Mouse (Mus musculus) kidney, embryonic 16.5 days (tissue): ENCODE results near the gene Mmel1. TPM values are rescaled to one million over a fixed set of nuclear protein-coding genes. Genes with fewer than 3 reads are reported as not detected.

ENCODE experiments used
- ATAC-seq: fragments of 200-750 bp; cut with Nextera tagmentation; 2 replicates; pipeline ENCODE4 v1.8.0; 2017; ENCODE audit warnings: moderate TSS enrichment; ENCODE audit not compliant: low FRiP score, low TSS enrichment
- H3K27ac ChIP-seq: fragments of 300-500 bp; sonication (generic); 2 replicates; pipeline ENCODE4 v1.5.1; 2014; ENCODE audit warnings: low read length
- H3K27me3 ChIP-seq: fragments of 300-500 bp; sonication (generic); 2 replicates; pipeline ENCODE4 v1.6.1; 2014; ENCODE audit warnings: low read length, control low read depth, mixed read lengths; ENCODE audit not compliant: insufficient read depth
- H3K36me3 ChIP-seq: fragments of 300-500 bp; sonication (generic); 2 replicates; pipeline ENCODE4 v1.6.1; 2014; ENCODE audit warnings: low read length, control low read depth, mixed read lengths; ENCODE audit not compliant: insufficient read depth
- H3K4me1 ChIP-seq: fragments of 300-500 bp; sonication (generic); 2 replicates; pipeline ENCODE4 v1.6.1; 2014; ENCODE audit warnings: low read length, control low read depth, mixed read lengths; ENCODE audit not compliant: insufficient read depth
- H3K4me2 ChIP-seq: fragments of 300-500 bp; sonication (generic); replicated peaks from 2 replicates; pipeline ENCODE4 v1.6.1; 2014; ENCODE audit warnings: low read depth, low read length
- H3K4me3 ChIP-seq: fragments of 300-500 bp; sonication (generic); 2 replicates; pipeline ENCODE4 v1.5.1; 2014; ENCODE audit warnings: mild to moderate bottlenecking, low read length
- H3K9ac ChIP-seq: fragments of 300-500 bp; sonication (generic); replicated peaks from 2 replicates; pipeline ENCODE4 v1.6.1; 2014; ENCODE audit warnings: low read length
- H3K9me3 ChIP-seq: fragments of 300-500 bp; sonication (generic); 2 replicates; pipeline ENCODE4 v1.6.1; 2016; ENCODE audit warnings: low read length, control low read depth
- WGBS: fragments of 180-500 bp; shearing (Covaris S2); extraction: QIAGEN DNeasy Blood & Tissue Kit; methylation state at CpG from one replicate; pipeline ENCODE4 v1.1.7; 2014; 5-methylcytosine and 5-hydroxymethylcytosine counted together
- polyA plus RNA-seq: library from polyadenylated mRNA; unstranded; fragments of >200 nt; fragmentation: Nextera tagmentation; extraction: Ambion mirVana; gene quantifications from 2 replicates; pipeline ENCODE4 v1.2.1, GENCODE M21; 2015

The Mmel1 gene
- polyA plus RNA-seq, 1 experiment from 2014 or later, result not detected

DNA sequence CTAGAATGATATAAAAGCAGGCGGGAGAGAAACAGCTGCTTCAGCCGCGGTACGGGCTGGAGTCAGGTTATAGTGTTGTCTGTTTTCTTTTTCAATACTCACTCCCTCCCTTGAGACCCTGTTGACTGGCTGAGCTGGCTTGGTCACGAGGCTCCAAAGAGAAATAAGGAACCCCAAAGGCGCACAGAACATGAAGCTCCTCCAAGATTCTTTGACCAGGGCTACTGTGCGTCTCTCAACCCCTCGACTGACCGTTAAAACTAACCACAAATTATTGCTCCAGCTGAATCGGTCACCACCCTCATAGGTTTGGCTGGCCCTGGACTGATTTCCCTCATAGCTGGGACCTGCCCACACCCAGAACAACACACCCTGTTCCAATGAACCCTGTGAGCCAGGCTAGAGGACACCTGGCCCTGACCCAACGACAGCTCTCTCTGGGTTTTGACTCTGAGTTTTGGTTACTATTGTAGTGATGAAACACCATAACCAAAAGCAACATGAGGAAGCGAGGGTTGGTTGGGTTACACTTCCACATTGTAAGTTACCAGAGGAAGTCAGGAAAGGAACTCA lies 59.8 kb downstream of the Mmel1 start:
- H3K9ac ChIP-seq, result no peak overlapping the region
- WGBS, result 61% methylated on average over 12 of the region's 12 CpGs
- no peak; the same call in 1 of the 2 replicates for ATAC-seq
- H3K27ac ChIP-seq, result no peak overlapping the region
- H3K27me3 ChIP-seq, result no peaks in the 10 kb centered on the region
- no peak overlapping the region for H3K4me3 ChIP-seq
- no peaks in the 10 kb centered on the region for H3K36me3 ChIP-seq
- no peaks in the 10 kb centered on the region for H3K9me3 ChIP-seq
- H3K4me2 ChIP-seq, result no peak overlapping the region
- peaks cover 4% of the 10 kb centered on the region; the same call in 1 of the 2 replicates for H3K4me1 ChIP-seq

DNA sequence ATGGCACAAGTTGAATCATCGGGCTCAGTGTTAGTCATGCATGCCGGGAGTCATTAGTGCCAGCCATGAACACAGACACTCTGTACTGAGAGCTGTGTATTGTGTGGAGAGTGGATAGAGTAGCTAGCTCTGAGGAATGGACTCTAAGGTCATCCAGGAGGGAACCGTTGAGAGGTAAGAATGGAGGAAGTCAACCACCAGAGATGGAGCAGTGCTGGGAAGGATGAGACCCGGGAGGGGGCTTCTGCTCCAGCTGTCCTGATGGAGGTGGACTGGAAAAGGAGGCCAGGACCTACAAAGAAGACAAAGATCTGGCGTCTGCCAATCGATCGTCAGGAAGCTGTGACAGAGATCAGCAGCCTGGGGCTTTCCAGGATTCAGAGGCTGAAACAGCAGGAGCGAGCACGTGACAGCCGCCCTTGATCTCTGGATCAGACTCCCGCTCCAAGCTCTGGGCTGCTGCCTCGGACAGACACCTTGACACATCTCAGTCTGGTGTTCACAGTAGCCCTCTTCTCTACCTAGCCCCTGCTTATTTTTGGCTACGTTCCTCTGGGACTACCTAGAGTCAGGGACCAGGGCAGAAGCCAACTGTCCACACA lies 64.0 kb downstream of the Mmel1 start:
- ATAC-seq, result no peak
- H3K27ac ChIP-seq, result no peak overlapping the region
- no peak overlapping the region for H3K4me3 ChIP-seq
- H3K9me3 ChIP-seq, result no peaks in the 10 kb centered on the region
- 0 out of 2 replicates have a peak, but pooled peaks cover under 1% of the 10 kb centered on the region for H3K4me1 ChIP-seq
- no peak overlapping the region for H3K4me2 ChIP-seq
- no peak overlapping the region for H3K9ac ChIP-seq
- no peaks in the 10 kb centered on the region for H3K36me3 ChIP-seq
- no peaks in the 10 kb centered on the region for H3K27me3 ChIP-seq
- WGBS, result 50% methylated on average over 13 of the region's 13 CpGs

DNA sequence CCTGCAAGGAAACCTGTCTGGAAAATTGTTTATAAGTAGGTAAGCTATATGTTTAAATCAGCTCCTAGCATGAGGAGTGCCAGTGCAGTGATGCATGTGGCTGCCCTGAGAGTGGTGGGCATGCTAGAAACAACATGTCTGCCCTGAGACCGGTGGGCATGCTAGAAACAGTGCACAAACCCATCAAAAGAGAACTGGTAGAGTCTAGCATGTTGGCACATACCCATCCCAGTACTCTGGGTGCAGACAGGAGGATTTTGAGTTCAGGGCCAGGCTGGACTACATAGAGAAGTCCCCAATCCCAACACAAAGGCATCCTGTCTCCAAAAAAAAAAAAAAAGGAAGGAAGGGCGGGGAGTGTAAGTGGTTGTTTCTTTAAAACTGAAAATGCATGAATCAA lies 65.4 kb downstream of the Mmel1 start:
- Histone ChIP-seq H3K27ac (no peak overlapping the region), H3K4me1 (no peaks in the 10 kb centered on the region), H3K9ac (no peak overlapping the region), H3K4me2 (no peak overlapping the region), H3K9me3 (no peaks in the 10 kb centered on the region), H3K27me3 (no peaks in the 10 kb centered on the region), H3K4me3 (no peak overlapping the region), H3K36me3 (no peaks in the 10 kb centered on the region)
- 79% methylated on average over 2 of the region's 2 CpGs for WGBS
- ATAC-seq, result no peak

DNA sequence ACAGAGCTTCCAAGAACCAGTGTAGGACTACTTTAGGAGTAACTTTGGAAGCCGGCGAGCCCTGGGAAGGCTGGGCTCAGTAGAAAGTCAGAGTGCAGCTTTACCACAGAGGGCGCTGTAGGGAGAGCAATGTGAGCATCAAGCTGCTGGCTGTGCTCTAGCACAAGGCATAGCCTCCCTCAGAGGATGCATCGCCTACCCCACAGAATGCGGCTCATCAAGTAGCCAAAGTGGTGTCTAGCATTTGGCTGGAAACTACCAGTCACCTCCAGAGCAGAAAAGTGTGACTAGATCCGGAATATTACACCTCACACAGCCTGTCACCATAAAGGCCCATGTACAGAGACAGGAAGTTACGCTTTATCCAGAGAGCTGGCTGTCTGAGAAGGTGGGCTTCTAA lies 66.4 kb downstream of the Mmel1 start:
- Histone ChIP-seq H3K4me2 (no peak overlapping the region), H3K9ac (no peak overlapping the region), H3K4me3 (no peak overlapping the region), H3K36me3 (no peaks in the 10 kb centered on the region), H3K4me1 (no peaks in the 10 kb centered on the region), H3K27me3 (no peaks in the 10 kb centered on the region), H3K27ac (no peak overlapping the region), H3K9me3 (no peaks in the 10 kb centered on the region)
- whole genome bisulfite sequencing, result 76% methylated on average over 7 of the region's 7 CpGs
- no peak for ATAC-seq

DNA sequence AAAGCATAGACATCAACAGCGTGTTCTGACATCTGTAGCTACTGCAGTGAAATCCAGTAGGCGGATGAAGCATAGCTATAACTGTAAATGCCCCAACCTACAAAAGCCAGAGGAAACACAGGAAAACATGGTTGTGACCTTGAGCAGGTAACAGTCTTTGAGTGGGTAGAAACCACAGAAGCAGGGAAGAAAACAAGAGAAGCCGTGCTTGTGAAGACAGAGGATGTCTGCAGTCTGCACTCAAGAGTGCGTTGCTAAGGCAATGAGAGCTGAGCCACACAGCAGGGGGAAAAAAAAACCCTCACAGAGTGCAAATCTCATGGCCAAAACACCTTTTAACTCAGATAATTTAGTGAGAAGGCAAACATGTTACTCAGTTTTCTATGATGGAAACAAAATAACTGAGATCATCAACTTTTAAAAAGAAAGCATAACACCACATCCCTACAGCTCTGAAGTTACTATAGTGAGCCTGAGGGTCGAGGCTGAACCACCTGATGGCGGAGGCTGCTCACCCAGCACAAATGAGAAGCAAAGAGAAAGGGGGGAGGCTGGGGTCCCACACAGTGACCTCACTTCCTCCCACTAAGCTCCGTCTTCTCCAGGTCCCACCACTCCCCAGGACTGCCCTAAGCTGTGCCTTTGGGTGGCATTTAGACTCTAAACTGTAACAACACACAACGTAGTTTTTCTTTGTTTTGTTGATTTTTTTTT lies 67.3 kb downstream of the Mmel1 start:
- no peak for ATAC-seq
- 64% methylated on average over 8 of the region's 8 CpGs for WGBS
- Histone ChIP-seq H3K9ac (no peak overlapping the region), H3K4me2 (no peak overlapping the region), H3K4me3 (no peak overlapping the region), H3K36me3 (no peaks in the 10 kb centered on the region), H3K27ac (no peak overlapping the region), H3K4me1 (no peaks in the 10 kb centered on the region), H3K9me3 (no peaks in the 10 kb centered on the region), H3K27me3 (no peaks in the 10 kb centered on the region)

DNA sequence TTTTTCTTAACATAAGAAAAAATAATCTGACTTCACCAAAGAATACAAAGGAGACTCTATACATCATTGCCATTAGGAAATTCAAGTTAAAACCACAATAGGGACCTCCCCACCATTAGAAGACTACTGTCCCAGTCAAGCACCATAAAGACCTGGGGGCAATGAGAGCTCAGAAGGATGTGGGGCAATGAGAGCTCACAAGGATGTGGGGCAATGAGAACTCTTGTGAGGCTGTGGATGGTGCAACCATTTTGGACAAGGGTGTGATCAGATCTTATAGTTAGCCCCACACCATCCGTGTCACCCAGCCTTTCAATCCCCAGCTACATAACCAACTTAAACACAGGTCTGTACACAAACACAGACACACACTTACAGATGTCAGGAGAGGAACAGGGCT lies 68.4 kb downstream of the Mmel1 start:
- H3K27me3 ChIP-seq, result no peaks in the 10 kb centered on the region
- WGBS, result 63% methylated on average over 1 of the region's 1 CpGs
- no peak overlapping the region for H3K4me3 ChIP-seq
- no peak overlapping the region for H3K27ac ChIP-seq
- no peaks in the 10 kb centered on the region for H3K4me1 ChIP-seq
- H3K36me3 ChIP-seq, result no peaks in the 10 kb centered on the region
- no peaks in the 10 kb centered on the region for H3K9me3 ChIP-seq
- no peak overlapping the region for H3K4me2 ChIP-seq
- no peak overlapping the region for H3K9ac ChIP-seq
- no peak for ATAC-seq

DNA sequence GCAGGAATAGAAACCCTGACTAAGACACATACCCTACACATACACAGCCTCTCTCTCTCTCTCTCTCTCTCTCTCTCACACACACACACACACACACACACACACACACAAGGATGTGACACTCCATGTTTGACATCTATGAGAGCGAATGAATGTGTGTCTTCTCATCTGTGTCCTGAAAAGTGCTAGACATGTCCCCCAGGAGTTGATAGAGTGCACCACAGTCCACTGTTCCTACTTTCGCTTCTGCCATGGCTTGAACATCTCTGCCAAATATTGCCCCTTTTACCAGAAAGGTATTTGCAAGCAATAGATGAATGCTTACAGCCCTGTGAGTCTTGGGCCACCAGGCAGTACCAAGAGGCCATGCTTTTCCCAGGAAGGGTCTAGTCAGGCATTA lies 70.8 kb downstream of the Mmel1 start:
- Histone ChIP-seq H3K4me2 (no peak overlapping the region), H3K4me1 (no peaks in the 10 kb centered on the region), H3K27ac (no peak overlapping the region), H3K36me3 (no peaks in the 10 kb centered on the region), H3K9ac (no peak overlapping the region), H3K4me3 (no peak overlapping the region), H3K27me3 (no peaks in the 10 kb centered on the region), H3K9me3 (no peaks in the 10 kb centered on the region)
- ATAC-seq, result no peak
- 85% methylated on average over 2 of the region's 2 CpGs for WGBS

DNA sequence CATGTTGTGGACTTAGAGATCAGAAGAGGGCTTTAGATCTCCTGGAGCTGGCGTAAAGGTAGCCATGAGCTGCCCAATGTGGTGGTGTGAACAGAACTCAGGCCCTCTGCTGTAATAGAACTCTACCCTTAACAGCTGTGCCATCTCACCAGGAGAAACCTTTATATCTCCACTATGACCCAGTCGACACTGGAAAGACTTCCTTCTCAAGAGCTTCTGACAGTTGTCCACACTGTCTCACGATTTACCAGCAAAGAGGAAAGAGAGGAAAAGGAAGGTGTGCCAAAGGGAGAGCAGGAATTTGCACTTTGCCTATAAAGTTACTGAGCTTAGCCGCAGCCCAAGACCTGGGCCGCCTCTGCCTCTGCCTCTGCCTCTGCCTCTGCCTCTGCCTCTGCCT lies 72.4 kb downstream of the Mmel1 start:
- 80% methylated on average over 5 of the region's 5 CpGs for WGBS

DNA sequence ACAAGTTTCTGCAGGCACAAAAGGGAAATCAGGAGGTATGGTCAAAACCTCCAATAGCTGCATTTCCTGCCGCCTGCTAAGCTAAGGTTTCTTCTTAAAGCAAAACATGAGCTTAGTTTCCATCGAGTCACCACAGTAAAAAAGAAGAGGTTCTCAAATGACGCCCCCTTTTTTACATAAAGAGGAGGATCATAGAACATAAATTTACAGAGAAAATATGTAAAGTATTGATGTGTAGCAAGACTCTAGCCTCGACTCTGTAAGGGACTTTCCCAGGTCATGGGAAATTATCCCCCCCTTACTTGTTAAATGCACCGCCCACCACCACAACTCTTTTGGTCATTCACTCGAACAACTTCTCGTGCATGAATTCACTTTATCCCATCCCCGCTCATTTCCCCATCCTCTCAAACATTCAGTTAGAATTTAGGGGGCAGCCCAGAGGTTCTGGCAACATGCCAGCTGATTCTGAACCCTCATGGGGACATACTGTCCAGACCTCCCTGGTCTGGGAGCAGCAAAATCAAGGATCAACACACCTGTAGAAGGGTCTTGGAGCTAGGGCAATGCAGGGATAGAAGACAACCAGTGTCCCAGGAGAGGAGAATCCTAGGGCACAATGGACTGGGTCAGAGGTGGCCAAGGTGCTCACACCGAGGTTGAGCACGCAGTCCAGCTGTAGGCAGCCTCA lies 73.4 kb downstream of the Mmel1 start:
- Histone ChIP-seq H3K27me3 (no peaks in the 10 kb centered on the region), H3K9ac (no peak overlapping the region), H3K36me3 (no peaks in the 10 kb centered on the region), H3K4me3 (no peak overlapping the region), H3K27ac (no peak overlapping the region), H3K4me2 (no peak overlapping the region), H3K4me1 (peaks cover 10% of the 10 kb centered on the region), H3K9me3 (no peaks in the 10 kb centered on the region)
- WGBS, result 77% methylated on average over 10 of the region's 10 CpGs
- ATAC-seq, result no peak

More for the DNA sequence above, 72.4 kb downstream of the Mmel1 start:
- Histone ChIP-seq H3K36me3 (no peaks in the 10 kb centered on the region), H3K4me3 (no peak overlapping the region), H3K27me3 (no peaks in the 10 kb centered on the region), H3K9ac (no peak overlapping the region), H3K4me2 (no peak overlapping the region), H3K4me1 (peaks cover 10% of the 10 kb centered on the region), H3K27ac (no peak overlapping the region), H3K9me3 (no peaks in the 10 kb centered on the region)
- ATAC-seq, result no peak
